Mouse (Mus musculus) MEL (cell line): ENCODE results near the gene 1700001C19Rik.

ENCODE experiments used
- CTCF ChIP-seq, 3 experiments: IDR thresholded peaks in 2 of 3; conservative IDR thresholded peaks in 1 of 3; 2 replicates each; pipeline ENCODE4 v1.5.1; 2011 to 2012; ENCODE audit warnings: low read length in 3 of 3, low read depth in 2 of 3, mild to moderate bottlenecking in 2 of 3, improper control_type of control experiment in 1 of 3, inconsistent platforms in 1 of 3, mixed read lengths in 1 of 3, moderate library complexity in 1 of 3; ENCODE audit not compliant: control insufficient read depth in 1 of 3, insufficient read depth in 1 of 3, poor library complexity in 1 of 3, severe bottlenecking in 1 of 3
- E2F4 ChIP-seq: IDR thresholded peaks from 2 replicates; pipeline ENCODE4 v1.6.1; 2011; ENCODE audit warnings: low read depth, low read length, improper control_type of control experiment, borderline replicate concordance
- ELF1 ChIP-seq: IDR thresholded peaks from 2 replicates; pipeline ENCODE4 v1.6.1; 2014; ENCODE audit warnings: low read depth, mild to moderate bottlenecking, inconsistent platforms, low read length, improper control_type of control experiment, moderate library complexity
- MAX ChIP-seq: IDR thresholded peaks from 2 replicates; pipeline ENCODE4 v1.6.1; 2011; ENCODE audit warnings: low read length, improper control_type of control experiment
- MXI1 ChIP-seq: IDR thresholded peaks from 2 replicates; pipeline ENCODE4 v1.6.1; 2011; ENCODE audit warnings: mild to moderate bottlenecking, low read depth, low read length, improper control_type of control experiment
- POLR2A ChIP-seq, 2 experiments: IDR thresholded peaks; 2 replicates each; pipeline ENCODE4 v1.6.1; 2011 to 2012; ENCODE audit warnings: low read length in 2 of 2, mild to moderate bottlenecking in 2 of 2, control low read depth in 1 of 2, improper control_type of control experiment in 1 of 2, low read depth in 1 of 2, moderate library complexity in 1 of 2; ENCODE audit not compliant: control insufficient read depth in 1 of 2, insufficient read depth in 1 of 2, poor library complexity in 1 of 2
- POLR2AphosphoS2 ChIP-seq: IDR thresholded peaks from 2 replicates; pipeline ENCODE4 v1.6.1; 2011; ENCODE audit warnings: low read length, improper control_type of control experiment
- RAD21 ChIP-seq: IDR thresholded peaks from 2 replicates; pipeline ENCODE4 v1.6.1; 2011; ENCODE audit warnings: mild to moderate bottlenecking, low read depth, low read length, improper control_type of control experiment
- USF1 ChIP-seq: IDR thresholded peaks from 2 replicates; pipeline ENCODE4 v1.6.1; 2014; ENCODE audit warnings: low read depth, mild to moderate bottlenecking, inconsistent platforms, low read length, improper control_type of control experiment, moderate library complexity

- TF ChIP-seq MAX (no peak), POLR2A (IDR thresholded peaks at IDR 0.05; ENCODE audit: control insufficient read depth in 1 of 2, insufficient read depth in 1 of 2, low read depth in 1 of 2, low read length in 2 of 2, poor library complexity in 1 of 2) (no peak), ELF1 (no peak), USF1 (no peak), E2F4 (no peak), RAD21 (no peak), CTCF (IDR thresholded peaks at IDR 0.05 in 2 of 3, conservative IDR thresholded peaks at IDR 0.05 in 1 of 3; ENCODE audit: control insufficient read depth in 1 of 3, insufficient read depth in 1 of 3, low read depth in 2 of 3, low read length in 3 of 3, poor library complexity in 1 of 3, severe bottlenecking in 1 of 3) (no peak), MXI1 (no peak), POLR2AphosphoS2 (no peak)
Observed at GRCm38 (mm10) chr17:47475181-47475580, 38.0 kb upstream of the 1700001C19Rik start.
